Mouse (Mus musculus) lung, postnatal 4 days (tissue): ENCODE measurements around the gene L3mbtl3.

Experiments used
- DNase-seq, 2 experiments: peaks; one replicate each; pipeline ENCODE4 v3.0.0; 2021

L3mbtl3 gene

GRCm38 (mm10) chr10:26232071-26232653 lies 143.6 kb downstream of the L3mbtl3 start:
- DNase-seq: no peak

- DNase-seq: no peak
Measured at GRCm38 (mm10) chr10:26229488-26229887, 146.3 kb downstream of the L3mbtl3 start, which contains the start of gene Samd3. Gene Samd3, plus strand, starts transcription at chr10:26229707.

- no peak for DNase-seq
Measured at GRCm38 (mm10) chr10:26228187-26228586, 147.6 kb downstream of the L3mbtl3 start.

GRCm38 (mm10) chr10:26226734-26227133 lies 149.0 kb downstream of the L3mbtl3 start:
- peak; percentile 9 to 42 for DNase-seq

GRCm38 (mm10) chr10:26226241-26226640 lies 149.5 kb downstream of the L3mbtl3 start:
- no peak for DNase-seq
